Mouse (Mus musculus) limb, embryonic 11.5 days (tissue): ENCODE data around the gene Ccdc9. TPM values are rescaled to one million over a fixed set of nuclear protein-coding genes. Genes with fewer than 3 reads are reported as not detected.
A peak's percentile ranks its signal among the peaks of the same experiment; 100 is the strongest.

ENCODE experiments used
- ATAC-seq: fragments of 200-750 bp; cut with Nextera tagmentation; 2 replicates; pipeline ENCODE4 v1.8.0; 2017; ENCODE audit warnings: low read depth; ENCODE audit not compliant: insufficient number of reproducible peaks, low FRiP score, low TSS enrichment
- DNase-seq: peaks from one replicate; pipeline ENCODE4 v3.0.0-alpha.2; 2015; ENCODE audit warnings: low spot score
- H3K27ac ChIP-seq: fragments of 300-500 bp; sonication (generic); replicated peaks from 2 replicates; pipeline ENCODE4 v1.5.1; 2014; ENCODE audit warnings: low read depth, mild to moderate bottlenecking, low read length
- H3K27me3 ChIP-seq: fragments of 300-500 bp; sonication (generic); 2 replicates; pipeline ENCODE4 v1.6.1; 2014; ENCODE audit warnings: mild to moderate bottlenecking, low read length, mixed read lengths; ENCODE audit not compliant: control insufficient read depth, insufficient read depth
- H3K36me3 ChIP-seq: fragments of 300-500 bp; sonication (generic); 2 replicates; pipeline ENCODE4 v1.6.1; 2014; ENCODE audit warnings: mild to moderate bottlenecking, low read length, moderate library complexity, mixed read lengths; ENCODE audit not compliant: control insufficient read depth, insufficient read depth
- H3K4me1 ChIP-seq: fragments of 300-500 bp; sonication (generic); 2 replicates; pipeline ENCODE4 v1.6.1; 2014; ENCODE audit warnings: low read length, mixed read lengths; ENCODE audit not compliant: control insufficient read depth, insufficient read depth
- H3K4me2 ChIP-seq: fragments of 300-500 bp; sonication (generic); 2 replicates; pipeline ENCODE4 v1.6.1; 2014; ENCODE audit warnings: low read depth, mild to moderate bottlenecking, moderate library complexity; ENCODE audit not compliant: severe bottlenecking
- H3K4me3 ChIP-seq: fragments of 300-500 bp; sonication (generic); 2 replicates; pipeline ENCODE4 v1.5.1; 2014; ENCODE audit warnings: low read depth, low read length
- H3K9ac ChIP-seq: fragments of 300-500 bp; sonication (generic); 2 replicates; pipeline ENCODE4 v1.6.1; 2014; ENCODE audit warnings: mild to moderate bottlenecking, low read length
- H3K9me3 ChIP-seq: fragments of 300-500 bp; sonication (generic); 2 replicates; pipeline ENCODE4 v1.6.1; 2016; ENCODE audit warnings: low read length; ENCODE audit not compliant: control insufficient read depth
- WGBS: fragments of 180-500 bp; shearing (Covaris S2); extraction: QIAGEN DNeasy Blood & Tissue Kit; methylation state at CpG from one replicate; pipeline ENCODE4 v1.1.7; 2014; 5-methylcytosine and 5-hydroxymethylcytosine counted together
- polyA plus RNA-seq: library from polyadenylated mRNA; unstranded; fragments of >200 nt; fragmentation: Nextera tagmentation; extraction: Ambion mirVana; gene quantifications from 2 replicates; pipeline ENCODE4 v1.2.1, GENCODE M21; 2014

Ccdc9 gene
- polyA plus RNA-seq, 1 experiment from 2014 or later = 20.2 TPM

DNA sequence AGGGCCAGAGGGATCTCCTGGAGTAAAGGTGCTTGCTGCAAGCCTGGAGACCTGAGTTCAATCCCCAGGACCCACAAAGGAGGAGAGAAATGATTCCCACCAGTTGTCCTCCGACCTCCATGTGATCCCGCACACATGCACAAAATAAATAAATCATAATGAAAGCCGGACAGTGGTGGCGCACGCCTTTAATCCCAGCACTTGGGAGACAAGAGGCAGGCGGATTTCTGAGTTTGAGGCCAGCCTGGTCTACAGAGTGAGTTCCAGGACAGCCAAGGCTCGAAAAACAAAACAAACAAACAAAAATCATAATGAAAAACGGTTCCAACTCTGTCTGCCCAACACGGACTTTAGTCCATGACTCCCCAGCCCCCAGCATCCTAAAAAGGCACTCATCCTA lies 1.7 kb downstream of the Ccdc9 start:
- Histone ChIP-seq H3K4me3 (no peak overlapping the region), H3K27me3 (no peaks in the 10 kb centered on the region), H3K9me3 (no peaks in the 10 kb centered on the region), H3K4me2 (peak overlapping the region; percentile 53; the same call in 1 of the 2 replicates), H3K4me1 (0 out of 2 replicates have a peak, but pooled peaks cover 5% of the 10 kb centered on the region), H3K27ac (no peak overlapping the region), H3K9ac (no peak overlapping the region), H3K36me3 (peaks cover 10% of the 10 kb centered on the region; the same call in 1 of the 2 replicates)
- WGBS = 68% methylated on average over 9 of the region's 9 CpGs
- ATAC-seq = no peak
- DNase-seq = no peak

DNA sequence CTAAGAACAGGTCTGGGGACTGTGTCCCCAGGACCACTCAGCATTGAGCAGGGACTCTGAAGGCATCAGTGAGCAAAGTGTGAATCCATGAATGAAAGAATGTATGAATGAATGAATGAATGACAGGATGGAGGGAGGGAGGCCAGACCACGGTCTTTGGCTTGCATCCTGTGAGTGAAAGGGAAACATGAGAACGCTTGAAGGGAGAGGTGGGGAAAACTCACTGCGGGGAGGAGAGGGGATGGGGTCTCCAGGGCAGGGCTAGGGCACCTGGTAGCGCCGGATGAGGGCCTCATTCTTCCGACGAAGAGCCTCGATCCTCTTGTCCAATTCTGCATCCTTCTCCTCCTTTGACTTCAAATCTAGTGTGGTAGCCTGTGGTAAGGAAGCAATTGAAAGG lies 2.6 kb downstream of the Ccdc9 start:
- H3K27ac ChIP-seq = no peak overlapping the region
- H3K4me1 ChIP-seq = 0 out of 2 replicates have a peak, but pooled peaks cover 5% of the 10 kb centered on the region
- no peaks in the 10 kb centered on the region for H3K9me3 ChIP-seq
- no peak overlapping the region for H3K9ac ChIP-seq
- DNase-seq (no peak), ATAC-seq (no peak)
- H3K27me3 ChIP-seq = no peaks in the 10 kb centered on the region
- H3K4me3 ChIP-seq = no peak overlapping the region
- no peak overlapping the region for H3K4me2 ChIP-seq
- 89% methylated on average over 8 of the region's 8 CpGs for WGBS
- peaks cover 10% of the 10 kb centered on the region; the same call in 1 of the 2 replicates for H3K36me3 ChIP-seq

DNA sequence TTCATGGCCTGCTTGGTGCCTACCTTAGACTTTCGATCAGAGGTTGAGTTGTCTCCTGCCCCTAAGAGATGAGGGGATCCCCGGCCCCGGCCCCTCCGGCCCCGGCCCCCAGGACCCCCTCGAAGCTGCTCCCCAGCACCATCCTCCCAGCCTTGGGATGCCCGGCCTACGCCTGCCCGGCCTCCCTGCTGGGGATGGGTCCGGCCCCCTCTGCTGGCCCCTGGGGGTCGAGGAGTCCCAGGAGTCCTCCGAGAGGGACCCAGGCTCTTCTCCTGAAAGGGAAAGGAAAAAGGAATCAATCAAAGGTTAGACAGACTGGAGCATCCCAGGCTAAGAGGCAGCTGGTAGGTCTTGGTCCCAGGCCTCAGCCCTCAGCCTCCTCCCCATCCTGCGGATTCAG lies 4.3 kb downstream of the Ccdc9 start:
- 0 out of 2 replicates have a peak, but pooled peaks cover 5% of the 10 kb centered on the region for H3K4me1 ChIP-seq
- H3K9ac ChIP-seq = no peak overlapping the region
- no peaks in the 10 kb centered on the region for H3K9me3 ChIP-seq
- DNase-seq (no peak), ATAC-seq (no peak)
- 84% methylated on average over 13 of the region's 13 CpGs for WGBS
- peaks cover 14% of the 10 kb centered on the region; the same call in 1 of the 2 replicates for H3K36me3 ChIP-seq
- H3K27ac ChIP-seq = no peak overlapping the region
- no peaks in the 10 kb centered on the region for H3K27me3 ChIP-seq
- no peak overlapping the region for H3K4me3 ChIP-seq
- no peak overlapping the region for H3K4me2 ChIP-seq

DNA sequence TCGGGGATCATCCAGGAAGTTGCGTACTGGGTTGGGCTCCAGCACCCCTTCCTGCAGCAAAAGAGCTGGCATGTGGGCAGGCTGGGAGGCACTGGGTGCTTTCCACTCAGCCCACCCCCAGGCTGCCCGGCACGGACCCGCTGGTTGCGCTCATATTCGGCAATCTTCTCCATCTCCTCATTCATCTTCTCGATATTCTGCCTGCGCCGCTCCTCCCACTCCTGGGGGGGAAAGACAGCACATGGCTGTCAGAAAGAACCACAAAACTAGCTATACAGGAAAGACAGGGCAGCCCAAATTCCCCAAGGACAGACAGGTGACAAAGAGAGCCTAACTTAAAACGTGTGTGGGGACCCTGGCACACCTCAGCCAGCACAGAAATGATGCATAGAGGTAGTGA lies 5.9 kb downstream of the Ccdc9 start:
- Histone ChIP-seq H3K9ac (no peak overlapping the region), H3K27ac (no peak overlapping the region), H3K27me3 (no peaks in the 10 kb centered on the region), H3K4me1 (0 out of 2 replicates have a peak, but pooled peaks cover 5% of the 10 kb centered on the region), H3K4me2 (no peak overlapping the region), H3K4me3 (no peak overlapping the region), H3K9me3 (no peaks in the 10 kb centered on the region), H3K36me3 (peaks cover 21% of the 10 kb centered on the region)
- DNase-seq (no peak), ATAC-seq (no peak)
- WGBS = 87% methylated on average over 11 of the region's 11 CpGs

DNA sequence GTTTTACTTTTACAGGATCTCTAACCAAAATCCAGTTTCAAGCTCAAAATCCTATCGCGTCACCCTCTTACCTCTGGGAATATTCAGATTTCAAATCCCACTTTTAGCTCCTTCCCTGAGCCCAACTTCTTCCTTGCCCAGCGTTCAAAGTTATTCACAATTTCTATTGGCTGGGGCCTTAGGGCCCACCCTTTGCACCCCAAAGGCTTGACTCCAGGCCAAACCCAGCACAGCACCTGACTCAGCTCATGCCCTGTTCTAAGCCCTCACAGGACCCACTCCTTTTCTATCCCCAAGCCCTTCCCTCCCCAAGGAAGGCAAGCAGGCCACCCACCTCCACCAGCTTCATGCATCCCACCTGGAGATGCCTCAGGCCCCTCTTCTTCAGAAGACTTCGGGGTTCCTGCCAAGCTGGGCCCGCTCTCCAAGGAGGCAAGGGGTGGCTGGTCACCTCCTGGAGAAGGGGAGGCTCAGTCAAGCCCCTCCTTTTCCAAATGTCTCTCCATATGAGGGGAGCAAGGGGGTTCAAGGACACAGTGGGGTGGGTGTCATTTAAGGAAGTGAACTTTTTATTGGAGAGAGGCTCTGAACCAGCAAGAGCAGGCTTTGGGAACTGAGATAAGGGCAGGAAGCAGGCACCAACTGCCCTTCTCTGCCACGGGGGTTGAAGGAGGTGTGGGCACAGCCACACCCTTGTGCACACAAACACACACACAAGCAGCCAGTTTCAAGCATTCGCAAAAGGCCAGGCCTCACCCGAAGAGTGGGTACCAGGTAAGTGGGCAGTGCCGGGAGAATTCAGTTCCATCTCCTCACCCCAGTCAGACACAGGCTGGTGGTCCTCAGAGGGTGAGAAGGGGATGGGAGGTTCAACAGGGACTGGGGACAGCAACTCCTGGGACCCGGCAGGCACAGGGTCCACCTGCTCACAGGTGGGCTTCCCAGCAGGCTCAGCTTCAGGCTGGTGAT lies 11.4 kb downstream of the Ccdc9 start:
- Histone ChIP-seq H3K4me3 (no peak overlapping the region), H3K4me2 (no peak overlapping the region), H3K27me3 (no peaks in the 10 kb centered on the region), H3K4me1 (peaks cover 14% of the 10 kb centered on the region), H3K9ac (no peak overlapping the region), H3K36me3 (peaks cover 10% of the 10 kb centered on the region), H3K9me3 (no peaks in the 10 kb centered on the region), H3K27ac (no peak overlapping the region)
- no peak for DNase-seq
- ATAC-seq = no peak
- WGBS = 83% methylated on average over 10 of the region's 10 CpGs

DNA sequence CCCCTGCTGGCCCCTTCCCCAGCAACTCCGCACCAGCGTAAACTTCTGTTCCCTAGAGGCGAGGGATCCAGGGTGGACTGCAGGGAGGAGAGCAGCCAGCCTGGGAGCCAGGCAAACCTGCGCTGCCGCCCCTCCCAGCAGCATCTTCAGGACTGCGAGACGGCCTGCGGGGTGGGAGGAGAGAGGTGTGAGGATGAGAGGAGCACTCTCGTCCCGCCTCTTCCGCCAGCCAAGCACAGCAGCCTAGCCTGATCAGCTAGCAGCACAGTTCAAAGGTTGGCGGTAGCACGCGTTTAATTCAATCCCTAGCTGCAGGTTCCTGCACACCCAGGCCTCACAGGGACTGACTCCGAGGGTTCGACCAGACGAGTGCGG lies 12.8 kb downstream of the Ccdc9 start:
- no peaks in the 10 kb centered on the region for H3K9me3 ChIP-seq
- under 1% methylated on average over 18 of the region's 18 CpGs for WGBS
- no peak for DNase-seq
- peak; percentile 57 for ATAC-seq
- peaks cover 14% of the 10 kb centered on the region for H3K4me1 ChIP-seq
- peak overlapping the region; percentile 52; the same call in 1 of the 2 replicates for H3K9ac ChIP-seq
- no peaks in the 10 kb centered on the region for H3K27me3 ChIP-seq
- peak overlapping the region; percentile 56; the same call in 1 of the 2 replicates for H3K27ac ChIP-seq
- peaks cover 10% of the 10 kb centered on the region for H3K36me3 ChIP-seq
- H3K4me3 ChIP-seq = peak overlapping the region; percentile 66
- H3K4me2 ChIP-seq = peak overlapping the region; percentile 98

DNA sequence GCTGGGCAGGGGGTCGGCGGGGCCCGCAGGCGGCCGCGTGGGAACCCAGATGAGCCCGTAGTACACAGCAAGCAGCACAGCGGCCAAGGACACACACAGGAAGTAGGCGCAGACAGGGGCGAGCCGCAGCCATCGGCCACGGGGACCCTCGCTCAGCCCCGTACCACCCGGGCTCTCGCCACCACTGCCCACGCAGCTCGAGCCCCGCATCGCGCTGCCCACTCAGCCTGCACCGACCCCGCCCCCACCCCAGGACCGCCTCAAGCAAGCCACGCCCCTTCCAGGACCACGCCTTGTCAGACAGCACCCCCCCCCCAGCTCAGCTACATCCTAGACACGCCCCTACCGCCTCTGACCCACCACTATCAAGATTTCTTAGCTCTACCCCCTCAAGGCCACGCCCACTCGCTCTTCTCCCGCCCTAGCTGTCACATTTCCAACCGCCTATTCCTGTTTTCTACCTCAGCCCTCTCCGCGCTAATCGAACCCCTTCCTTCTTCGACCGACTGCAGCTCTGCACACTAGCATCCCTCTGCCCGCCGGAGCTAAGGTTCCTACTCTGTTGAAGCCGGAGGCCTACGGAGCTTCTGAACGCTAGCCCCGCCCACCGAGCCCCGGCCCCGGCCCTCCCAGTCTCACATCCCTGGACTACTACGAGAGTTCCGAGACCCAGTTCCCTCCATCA lies 13.4 kb downstream of the Ccdc9 start, which contains the start of gene Inafm1:
Gene Inafm1 (minus strand): TSS at position 537 of the 685 bp plus-strand sequence.
- Histone ChIP-seq H3K36me3 (peaks cover 9% of the 10 kb centered on the region), H3K27me3 (no peaks in the 10 kb centered on the region), H3K27ac (peak within 1 kb of the TSS; percentile 80), H3K9ac (peak within 1 kb of the TSS; percentile 61), H3K4me3 (peak within 1 kb of the TSS; percentile 66), H3K4me1 (peaks cover 14% of the 10 kb centered on the region), H3K4me2 (peak within 1 kb of the TSS; percentile 98), H3K9me3 (no peaks in the 10 kb centered on the region)
- WGBS = 1% methylated on average over 34 of the region's 49 CpGs
- ATAC-seq (peak; percentile 82), DNase-seq (peak; percentile 90)

DNA sequence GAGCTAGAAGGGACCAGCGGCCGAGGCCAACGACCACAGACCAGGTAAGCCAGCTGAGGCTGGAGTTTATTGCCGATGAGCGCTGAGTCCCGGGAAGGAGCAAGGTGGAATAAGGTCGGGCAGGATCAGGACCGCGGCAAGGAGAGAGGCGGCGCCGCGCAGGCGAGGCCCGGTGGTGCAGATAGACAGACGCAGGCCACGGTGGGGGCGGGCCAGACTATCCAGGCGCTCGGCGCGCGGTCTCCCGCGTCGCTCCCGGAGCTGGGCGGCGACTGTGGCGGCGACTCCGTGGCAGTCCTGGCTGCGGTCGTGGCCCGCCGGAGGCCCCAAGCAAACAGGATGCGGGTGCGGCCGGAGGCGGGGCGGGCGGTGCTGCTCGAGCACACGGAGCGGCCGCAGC lies 13.9 kb downstream of the Ccdc9 start:
- DNase-seq = peak; percentile 74
- ATAC-seq = peak; percentile 75
- H3K27ac ChIP-seq = peak overlapping the region; percentile 80
- H3K4me2 ChIP-seq = peak overlapping the region; percentile 98
- H3K9ac ChIP-seq = peak overlapping the region; percentile 61
- peaks cover 7% of the 10 kb centered on the region for H3K36me3 ChIP-seq
- peaks cover 14% of the 10 kb centered on the region for H3K4me1 ChIP-seq
- H3K4me3 ChIP-seq = peak overlapping the region; percentile 66
- under 1% methylated on average over 43 of the region's 46 CpGs for WGBS
- H3K9me3 ChIP-seq = no peaks in the 10 kb centered on the region
- no peaks in the 10 kb centered on the region for H3K27me3 ChIP-seq
